Mouse (Mus musculus) stomach, embryonic 14.5 days (tissue): ENCODE results near the gene Gss. TPM values are rescaled to one million over a fixed set of nuclear protein-coding genes. Genes with fewer than 3 reads are reported as not detected.

Experiments
- ATAC-seq: fragments of 200-750 bp; cut with Nextera tagmentation; 2 replicates; pipeline ENCODE4 v1.8.0; 2017; ENCODE audit warnings: low read depth, moderate TSS enrichment; ENCODE audit not compliant: insufficient number of reproducible peaks, insufficient read depth, low FRiP score
- H3K27ac ChIP-seq: fragments of 300-500 bp; sonication (generic); 2 replicates; pipeline ENCODE4 v1.5.1; 2014; ENCODE audit warnings: mild to moderate bottlenecking, low read length, moderate library complexity, mixed read lengths
- H3K27me3 ChIP-seq: fragments of 300-500 bp; sonication (generic); 2 replicates; pipeline ENCODE4 v1.6.1; 2014; ENCODE audit warnings: low read length, control low read depth, mixed read lengths; ENCODE audit not compliant: control insufficient read depth, insufficient read depth
- H3K36me3 ChIP-seq: fragments of 300-500 bp; sonication (generic); 2 replicates; pipeline ENCODE4 v1.6.1; 2014; ENCODE audit warnings: mild to moderate bottlenecking, control low read depth, low read length, moderate library complexity, mixed read lengths; ENCODE audit not compliant: control insufficient read depth, insufficient read depth
- H3K4me1 ChIP-seq: fragments of 300-500 bp; sonication (generic); 2 replicates; pipeline ENCODE4 v1.6.1; 2014; ENCODE audit warnings: low read length, control low read depth, mixed read lengths; ENCODE audit not compliant: control insufficient read depth, insufficient read depth
- H3K4me2 ChIP-seq: fragments of 300-500 bp; sonication (generic); replicated peaks from 2 replicates; pipeline ENCODE4 v1.6.1; 2014; ENCODE audit warnings: low read depth, low read length, control low read depth
- H3K4me3 ChIP-seq: fragments of 300-500 bp; sonication (generic); 2 replicates; pipeline ENCODE4 v1.5.1; 2014; ENCODE audit warnings: low read depth, low read length, control low read depth
- H3K9ac ChIP-seq: fragments of 300-500 bp; sonication (generic); replicated peaks from 2 replicates; pipeline ENCODE4 v1.6.1; 2014; ENCODE audit warnings: low read depth, mild to moderate bottlenecking, control low read depth, low read length, moderate library complexity, mixed read lengths
- H3K9me3 ChIP-seq: fragments of 300-500 bp; sonication (generic); 2 replicates; pipeline ENCODE4 v1.6.1; 2016; ENCODE audit warnings: low read depth, low read length, control low read depth; ENCODE audit not compliant: control insufficient read depth
- WGBS: fragments of 180-500 bp; shearing (Covaris S2); extraction: QIAGEN DNeasy Blood & Tissue Kit; methylation state at CpG from one replicate; pipeline ENCODE4 v1.1.7; 2014; 5-methylcytosine and 5-hydroxymethylcytosine counted together
- polyA plus RNA-seq: library from polyadenylated mRNA; unstranded; fragments of >200 nt; fragmentation: Nextera tagmentation; extraction: Ambion mirVana; gene quantifications from 2 replicates; pipeline ENCODE4 v1.2.1, GENCODE M21; 2014

The Gss gene
- polyA plus RNA-seq, 1 experiment from 2014 or later: 26.1 TPM

DNA sequence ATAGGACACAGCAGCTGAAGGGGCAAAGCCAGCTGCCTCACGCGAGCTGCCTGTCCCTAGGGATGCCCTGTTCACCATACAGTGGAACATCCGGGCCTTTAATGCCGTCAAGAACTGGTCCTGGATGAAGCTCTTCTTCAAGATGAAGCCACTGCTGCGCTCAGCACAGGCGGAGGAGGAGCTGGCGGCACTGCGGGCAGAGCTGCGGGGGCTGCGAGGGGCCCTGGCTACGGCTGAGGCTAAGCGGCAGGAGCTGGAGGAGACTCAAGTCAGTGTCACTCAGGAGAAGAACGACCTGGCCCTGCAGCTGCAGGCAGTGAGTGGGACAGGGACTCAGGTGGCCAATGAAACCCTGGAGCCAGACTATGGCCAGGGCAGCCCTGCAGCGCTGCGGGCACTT lies 33.7 kb upstream of the Gss start:
- 57% methylated on average over 15 of the region's 15 CpGs for WGBS
- no peak overlapping the region for H3K4me2 ChIP-seq
- H3K36me3 ChIP-seq: no peaks in the 10 kb centered on the region
- ATAC-seq: no peak
- H3K27me3 ChIP-seq: peaks cover 11% of the 10 kb centered on the region
- no peaks in the 10 kb centered on the region for H3K9me3 ChIP-seq
- H3K27ac ChIP-seq: no peak overlapping the region
- H3K9ac ChIP-seq: no peak overlapping the region
- H3K4me1 ChIP-seq: peaks cover 6% of the 10 kb centered on the region; the same call in 1 of the 2 replicates
- H3K4me3 ChIP-seq: no peak overlapping the region

DNA sequence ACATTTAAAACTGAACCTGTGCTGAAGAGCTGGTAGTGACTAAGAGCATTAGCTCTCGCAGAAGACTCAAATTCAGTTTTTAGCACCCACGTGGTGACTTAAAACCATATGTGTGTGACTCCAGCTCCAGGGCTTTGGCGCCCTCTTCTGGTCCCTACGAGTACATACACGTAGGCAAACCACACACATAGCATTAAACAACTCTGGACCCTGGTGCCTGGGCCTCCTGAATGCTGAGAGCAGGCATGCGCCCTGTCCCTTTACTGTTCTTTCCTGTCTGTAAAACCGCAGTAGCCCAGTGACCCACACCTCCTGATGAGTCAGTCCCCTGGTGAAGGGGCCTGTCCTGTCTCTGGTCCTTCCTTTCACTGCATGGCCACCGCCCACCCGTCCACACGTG lies 32.1 kb upstream of the Gss start:
- H3K4me2 ChIP-seq: no peak overlapping the region
- no peak overlapping the region for H3K9ac ChIP-seq
- no peak for ATAC-seq
- no peak overlapping the region for H3K4me3 ChIP-seq
- H3K27ac ChIP-seq: no peak overlapping the region
- WGBS: 35% methylated on average over 10 of the region's 10 CpGs
- no peaks in the 10 kb centered on the region for H3K36me3 ChIP-seq
- no peaks in the 10 kb centered on the region for H3K9me3 ChIP-seq
- H3K27me3 ChIP-seq: 0 out of 2 replicates have a peak, but pooled peaks cover 6% of the 10 kb centered on the region
- H3K4me1 ChIP-seq: peaks cover 6% of the 10 kb centered on the region; the same call in 1 of the 2 replicates

DNA sequence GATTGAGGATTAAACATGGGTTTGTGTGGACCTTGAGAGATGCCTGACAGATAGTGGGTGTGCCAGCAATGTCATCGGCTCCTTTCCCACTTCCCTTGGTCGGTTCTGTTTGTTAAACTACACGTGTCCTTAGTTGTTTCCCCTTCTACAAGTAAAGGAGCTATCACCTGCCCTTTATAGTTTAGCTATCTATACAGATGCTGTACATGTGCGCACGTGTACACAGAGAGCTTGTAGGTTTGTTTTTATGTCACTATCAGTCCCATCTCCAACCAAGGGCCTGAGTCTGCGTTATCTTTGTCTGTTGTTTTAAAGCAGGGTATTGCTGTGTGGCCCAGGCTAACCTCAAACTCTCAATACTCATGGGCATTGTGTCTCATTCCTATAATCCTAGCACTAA lies 31.4 kb upstream of the Gss start:
- Histone ChIP-seq H3K36me3 (no peaks in the 10 kb centered on the region), H3K4me3 (no peak overlapping the region), H3K4me2 (no peak overlapping the region), H3K27me3 (0 out of 2 replicates have a peak, but pooled peaks cover 3% of the 10 kb centered on the region), H3K9me3 (no peaks in the 10 kb centered on the region), H3K4me1 (peaks cover 2% of the 10 kb centered on the region; the same call in 1 of the 2 replicates), H3K27ac (no peak overlapping the region), H3K9ac (no peak overlapping the region)
- ATAC-seq: no peak
- 73% methylated on average over 6 of the region's 6 CpGs for WGBS

DNA sequence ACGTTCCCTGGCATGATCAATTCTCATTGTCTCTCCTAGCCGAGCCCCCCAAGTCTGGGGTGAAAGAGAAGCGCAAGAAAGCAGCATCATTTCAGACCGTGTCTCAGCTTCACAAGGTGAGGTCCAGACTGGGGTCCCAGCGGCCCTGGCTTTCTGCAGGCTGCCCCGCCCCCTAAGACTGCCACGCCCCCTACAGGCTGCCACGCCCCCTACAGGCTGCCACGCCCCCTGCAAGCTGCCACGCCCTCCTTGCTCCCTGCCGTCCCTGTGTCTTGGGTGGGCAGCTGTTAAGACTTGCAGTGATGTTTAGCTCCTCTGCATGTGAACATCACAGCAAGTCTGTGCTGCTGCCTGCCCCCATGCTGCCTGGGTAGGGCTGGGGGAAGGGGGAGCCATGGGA lies 30.0 kb upstream of the Gss start:
- H3K4me2 ChIP-seq: no peak overlapping the region
- H3K9ac ChIP-seq: no peak overlapping the region
- H3K36me3 ChIP-seq: no peaks in the 10 kb centered on the region
- H3K4me3 ChIP-seq: no peak overlapping the region
- H3K4me1 ChIP-seq: no peaks in the 10 kb centered on the region
- H3K27me3 ChIP-seq: no peaks in the 10 kb centered on the region
- ATAC-seq: no peak
- no peak overlapping the region for H3K27ac ChIP-seq
- WGBS: 26% methylated on average over 11 of the region's 11 CpGs
- no peaks in the 10 kb centered on the region for H3K9me3 ChIP-seq

DNA sequence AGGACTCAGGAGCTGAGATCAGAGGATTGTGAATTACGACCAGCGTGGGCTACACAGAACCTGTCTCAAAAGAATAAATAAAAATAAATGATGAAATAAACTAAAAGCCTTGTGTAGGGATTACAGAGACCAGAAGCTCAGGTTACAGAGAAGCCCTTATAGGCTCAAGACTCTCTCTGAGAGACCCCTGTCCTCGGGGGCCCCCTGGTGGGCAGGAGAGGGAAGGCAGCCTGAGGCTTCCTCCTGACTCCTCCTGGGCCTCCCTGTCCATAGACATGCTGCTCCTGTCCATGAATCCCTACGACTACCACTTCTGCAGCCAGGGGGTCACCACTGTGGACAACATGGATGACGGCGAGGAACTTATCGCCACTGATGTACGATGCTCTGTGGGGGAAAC lies 27.2 kb upstream of the Gss start:
- Histone ChIP-seq H3K27me3 (no peaks in the 10 kb centered on the region), H3K9me3 (no peaks in the 10 kb centered on the region), H3K36me3 (no peaks in the 10 kb centered on the region), H3K4me2 (no peak overlapping the region), H3K4me1 (no peaks in the 10 kb centered on the region), H3K9ac (no peak overlapping the region), H3K27ac (no peak overlapping the region), H3K4me3 (no peak overlapping the region)
- peak; percentile 73 for ATAC-seq
- 20% methylated on average over 8 of the region's 8 CpGs for WGBS

DNA sequence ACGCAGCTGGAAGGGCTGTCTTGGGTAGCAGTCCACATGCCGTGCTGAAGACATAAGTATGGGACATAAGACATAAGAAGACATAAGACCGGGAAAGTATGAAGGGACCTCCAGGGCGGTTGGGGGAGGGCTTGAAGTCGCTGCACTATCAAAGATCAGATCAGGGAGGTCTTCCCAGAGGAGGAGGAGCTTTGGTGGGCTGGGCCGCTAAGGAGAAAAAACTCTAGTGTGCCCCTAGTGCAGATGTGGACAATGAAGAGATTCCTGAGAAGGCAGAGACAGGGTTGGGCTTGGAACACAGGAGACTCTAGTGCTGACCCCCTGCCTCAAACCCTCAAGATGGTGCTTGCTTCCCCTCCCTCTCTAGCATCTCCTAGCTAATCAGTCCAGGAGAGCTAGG lies 24.4 kb upstream of the Gss start:
- no peaks in the 10 kb centered on the region for H3K27me3 ChIP-seq
- WGBS: 43% methylated on average over 6 of the region's 6 CpGs
- H3K4me2 ChIP-seq: no peak overlapping the region
- H3K4me3 ChIP-seq: no peak overlapping the region
- no peaks in the 10 kb centered on the region for H3K4me1 ChIP-seq
- H3K9ac ChIP-seq: no peak overlapping the region
- H3K27ac ChIP-seq: no peak overlapping the region
- no peaks in the 10 kb centered on the region for H3K9me3 ChIP-seq
- no peak for ATAC-seq
- no peaks in the 10 kb centered on the region for H3K36me3 ChIP-seq

DNA sequence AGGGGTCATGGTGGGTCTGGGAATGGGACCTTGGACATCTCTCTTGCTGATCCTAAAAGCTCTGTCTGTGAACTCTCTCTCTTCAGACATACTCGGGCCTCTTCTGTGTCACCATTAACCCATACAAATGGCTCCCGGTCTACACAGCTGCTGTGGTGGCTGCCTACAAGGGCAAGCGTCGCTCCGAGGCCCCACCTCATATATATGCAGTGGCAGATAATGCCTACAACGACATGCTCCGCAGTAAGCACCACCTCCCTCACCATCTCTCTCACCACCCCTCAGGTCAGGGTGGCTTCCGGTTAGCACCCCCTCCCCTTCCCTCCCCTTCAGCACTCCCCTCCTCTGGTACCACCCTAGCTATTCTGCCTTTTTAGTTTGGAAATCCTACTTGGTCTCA lies 21.3 kb upstream of the Gss start:
- Histone ChIP-seq H3K27ac (no peak overlapping the region), H3K27me3 (no peaks in the 10 kb centered on the region), H3K9me3 (no peaks in the 10 kb centered on the region), H3K4me2 (0 out of 2 replicates have a peak overlapping the region, but pooled peaks have one; percentile 40), H3K4me3 (no peak overlapping the region), H3K9ac (no peak overlapping the region), H3K4me1 (no peaks in the 10 kb centered on the region), H3K36me3 (no peaks in the 10 kb centered on the region)
- WGBS: 63% methylated on average over 8 of the region's 8 CpGs
- ATAC-seq: no peak

DNA sequence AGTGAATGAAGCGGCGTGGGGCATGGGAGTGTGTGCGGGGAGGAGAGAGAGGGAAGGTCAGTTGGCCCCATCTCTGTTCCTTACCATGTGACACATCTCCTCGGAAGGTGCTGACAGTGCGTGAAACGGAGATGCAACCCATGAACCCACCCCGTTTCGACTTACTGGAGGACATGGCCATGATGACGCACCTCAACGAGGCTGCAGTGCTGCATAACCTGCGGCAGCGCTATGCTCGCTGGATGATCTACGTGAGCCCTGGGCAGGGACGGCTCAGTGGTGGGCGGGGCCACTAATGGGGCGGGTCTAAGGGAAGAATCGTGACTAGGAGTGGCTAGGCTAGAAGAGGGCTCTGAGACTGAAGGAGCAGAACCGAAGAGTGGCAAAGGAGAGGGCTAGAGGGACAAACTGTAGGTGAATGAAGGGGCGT lies 20.7 kb upstream of the Gss start:
- Histone ChIP-seq H3K9ac (no peak overlapping the region), H3K4me3 (peak overlapping the region; percentile 10), H3K9me3 (no peaks in the 10 kb centered on the region), H3K4me1 (no peaks in the 10 kb centered on the region), H3K27me3 (no peaks in the 10 kb centered on the region), H3K4me2 (peak overlapping the region; percentile 40), H3K36me3 (no peaks in the 10 kb centered on the region), H3K27ac (no peak overlapping the region)
- peak; percentile 91 for ATAC-seq
- 3% methylated on average over 20 of the region's 20 CpGs for WGBS

DNA sequence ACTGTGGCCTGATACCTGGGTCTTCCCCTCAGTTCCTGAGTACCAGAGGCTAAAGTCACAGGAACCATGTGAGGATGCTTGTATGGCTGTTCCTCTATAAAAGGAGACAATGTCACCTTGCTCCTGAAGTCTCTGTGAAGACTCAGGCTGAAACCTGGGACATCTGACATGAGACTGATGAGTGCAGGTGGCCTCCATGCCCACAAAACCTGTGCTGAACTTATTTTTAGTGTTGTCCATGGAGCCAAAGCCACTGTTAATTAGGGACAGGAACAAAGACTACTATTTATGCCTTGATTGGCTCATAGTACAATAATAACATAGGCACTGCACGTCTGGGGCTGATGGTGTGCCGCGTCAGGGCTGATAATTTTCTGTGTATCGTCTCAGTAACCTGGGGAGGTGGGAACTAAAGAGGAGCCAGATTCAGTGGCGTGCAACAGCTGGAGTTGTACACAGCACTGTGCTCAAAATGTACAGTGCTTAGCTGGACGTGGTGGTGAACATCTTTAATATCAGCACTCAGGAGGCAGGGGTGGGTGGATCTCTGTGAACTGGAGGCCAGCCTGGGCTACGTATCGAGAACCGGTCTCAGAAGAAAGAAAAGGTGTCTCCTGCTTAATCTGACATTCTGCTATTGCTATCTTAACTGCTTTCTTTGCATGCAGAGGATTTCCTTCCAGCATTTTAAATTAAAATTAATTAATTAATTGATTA lies 19.4 kb upstream of the Gss start:
- no peak for ATAC-seq
- Histone ChIP-seq H3K36me3 (no peaks in the 10 kb centered on the region), H3K27ac (no peak overlapping the region), H3K4me2 (no peak overlapping the region), H3K27me3 (no peaks in the 10 kb centered on the region), H3K9ac (no peak overlapping the region), H3K4me1 (no peaks in the 10 kb centered on the region), H3K4me3 (no peak overlapping the region), H3K9me3 (no peaks in the 10 kb centered on the region)
- WGBS: 88% methylated on average over 9 of the region's 9 CpGs
